Mouse (Mus musculus) adrenal gland, adult 18-20 months (tissue): ENCODE results near the gene Pkp3. TPM values are rescaled to one million over a fixed set of nuclear protein-coding genes. Genes with fewer than 3 reads are reported as not detected.

Experiments
- total RNA-seq, 2 experiments: library from RNA; stranded (reverse); gene quantifications; 1 replicate in 1 of 2; 2 replicates in 1 of 2; pipeline ENCODE4 v1.2.3; 2021

Gene Pkp3
- total RNA-seq, 2 experiments from 2014 or later = 1.8 to 3.3 TPM

Other genes with a start within 250 kb of the Pkp3 start
- gene Urah, start 243.2 kb upstream of the Pkp3 start, total RNA-seq = 1 to 10 TPM in 1 of 2 experiments, under 1 TPM in 1; 0.76 to 1.1 TPM
- not detected for gene Scgb1c1, start 232.7 kb upstream of the Pkp3 start, total RNA-seq
- under 1 TPM; 0.26 to 0.40 TPM for gene Odf3, start 230.4 kb upstream of the Pkp3 start, total RNA-seq
- gene Gm45785, start 221.9 kb upstream of the Pkp3 start, total RNA-seq = under 1 TPM; 0.36 to 0.61 TPM
- 10 to 100 TPM; 49.5 to 65.5 TPM for gene Ric8a, start 221.3 kb upstream of the Pkp3 start, total RNA-seq
- gene Bet1l, start 220.6 kb upstream of the Pkp3 start, total RNA-seq = 10 to 100 TPM; 37.8 to 42.8 TPM
- gene Psmd13, start 196.2 kb upstream of the Pkp3 start, total RNA-seq = 100 to 1,000 TPM; 100 to 116 TPM
- 10 to 100 TPM; 28.6 to 45.7 TPM for gene Sirt3, start 195.9 kb upstream of the Pkp3 start, total RNA-seq
- 1,000 to 10,000 TPM; 1,018 to 1,993 TPM for gene Cox8b, start 177.8 kb upstream of the Pkp3 start, total RNA-seq
- gene Nlrp6, start 157.3 kb upstream of the Pkp3 start, total RNA-seq = 1 to 10 TPM in 1 of 2 experiments, under 1 TPM in 1; 0.96 to 1.5 TPM
- gene Pgghg, start 136.8 kb upstream of the Pkp3 start, total RNA-seq = 10 to 100 TPM; 30.4 to 32.3 TPM
- gene Ifitm5, start 127.9 kb upstream of the Pkp3 start, total RNA-seq = 1 to 10 TPM; 1.4 to 1.7 TPM
- gene Gm45717, start 122.3 kb upstream of the Pkp3 start, total RNA-seq = 1 to 10 TPM in 1 of 2 experiments, not detected in 1; 1.2 TPM
- gene Ifitm2, start 122.2 kb upstream of the Pkp3 start, total RNA-seq = 100 to 1,000 TPM; 433 to 585 TPM
- gene Ifitm1, start 111.0 kb upstream of the Pkp3 start, total RNA-seq = 1 to 10 TPM; 6.9 to 9.8 TPM
- gene Ifitm3, start 67.4 kb upstream of the Pkp3 start, total RNA-seq = 100 to 1,000 TPM in 1 of 2 experiments, 10 to 100 TPM in 1; 94.2 to 155 TPM
- under 1 TPM; 0.64 to 0.66 TPM for gene Ifitm6, start 60.3 kb upstream of the Pkp3 start, total RNA-seq
- not detected for gene Gm17387, start 49.1 kb upstream of the Pkp3 start, total RNA-seq
- 1 to 10 TPM; 1.3 to 2.7 TPM for gene B4galnt4, start 17.1 kb upstream of the Pkp3 start, total RNA-seq
- 1 to 10 TPM; 2.0 to 2.7 TPM for gene Sigirr, start 22.4 kb downstream of the Pkp3 start, total RNA-seq
- gene Ano9, start 39.6 kb downstream of the Pkp3 start, total RNA-seq = under 1 TPM; 0.20 to 0.32 TPM
- 10 to 100 TPM; 39.2 to 40.4 TPM for gene Ptdss2, start 44.2 kb downstream of the Pkp3 start, total RNA-seq
- 100 to 1,000 TPM; 218 to 327 TPM for gene Rnh1, start 94.6 kb downstream of the Pkp3 start, total RNA-seq
- 10 to 100 TPM; 87.8 to 99.7 TPM for gene Hras, start 115.8 kb downstream of the Pkp3 start, total RNA-seq
- gene Lrrc56, start 115.9 kb downstream of the Pkp3 start, total RNA-seq = 1 to 10 TPM; 3.9 to 6.9 TPM
- gene Lmntd2, start 135.9 kb downstream of the Pkp3 start, total RNA-seq = under 1 TPM; 0.13 to 0.33 TPM
- 1 to 10 TPM; 1.4 to 2.6 TPM for gene Rassf7, start 137.6 kb downstream of the Pkp3 start, total RNA-seq
- gene Phrf1, start 150.6 kb downstream of the Pkp3 start, total RNA-seq = 10 to 100 TPM; 75.8 to 76.0 TPM
- gene Irf7, start 188.3 kb downstream of the Pkp3 start, total RNA-seq = 1 to 10 TPM; 7.9 to 8.4 TPM
- 1 to 10 TPM; 1.6 to 9.5 TPM for gene Cdhr5, start 198.6 kb downstream of the Pkp3 start, total RNA-seq
- gene Sct, start 200.9 kb downstream of the Pkp3 start, total RNA-seq = not detected
- under 1 TPM; 0.19 to 0.27 TPM for gene Drd4, start 213.8 kb downstream of the Pkp3 start, total RNA-seq
- 10 to 100 TPM; 21.9 to 30.3 TPM for gene Deaf1, start 249.5 kb downstream of the Pkp3 start, total RNA-seq
- gene Tmem80, start 249.5 kb downstream of the Pkp3 start, total RNA-seq = 10 to 100 TPM; 25.7 to 25.9 TPM